Mouse (Mus musculus) B cell, adult 2 months (primary cell): ENCODE measurements at regions not wholly inside any gene's neighbourhood (a gene's known extent, or its start where the extent isn't known, plus 50 kb on each side); places are given as distances from the start of the nearest gene placed in this dataset.

ENCODE experiments used
- DNase-seq, 2 experiments: peaks; one replicate each; pipeline ENCODE4 v3.0.0; 2022

GRCm38 (mm10) chr13:102533784-102534183 is 159.6 kb upstream of the Cd180 start:
- DNase-seq = no peak

- peak; percentile 33 to 35 for DNase-seq
These were observed 155.7 kb upstream of the Cd180 start for GRCm38 (mm10) chr13:102537424-102538242.

GRCm38 (mm10) chr13:102540436-102540835 is 152.9 kb upstream of the Cd180 start:
- DNase-seq = no peak

GRCm38 (mm10) chr13:102544359-102545165 is 148.8 kb upstream of the Cd180 start:
- DNase-seq = no peak

- DNase-seq = no peak
These were observed 147.3 kb upstream of the Cd180 start for GRCm38 (mm10) chr13:102545845-102546615.

GRCm38 (mm10) chr13:102548252-102548651 is 145.1 kb upstream of the Cd180 start:
- DNase-seq = no peak

GRCm38 (mm10) chr13:102566846-102567572 is 126.3 kb upstream of the Cd180 start:
- no peak for DNase-seq

GRCm38 (mm10) chr13:102569580-102569979 is 123.8 kb upstream of the Cd180 start:
- no peak for DNase-seq

GRCm38 (mm10) chr13:102570286-102570685 is 123.1 kb upstream of the Cd180 start:
- DNase-seq = no peak

- no peak for DNase-seq
These were observed 120.0 kb upstream of the Cd180 start for GRCm38 (mm10) chr13:102573286-102573921.

GRCm38 (mm10) chr13:102576871-102577662 is 116.3 kb upstream of the Cd180 start:
- no peak for DNase-seq

- DNase-seq = no peak
These were observed 114.5 kb upstream of the Cd180 start for GRCm38 (mm10) chr13:102578811-102579210.

GRCm38 (mm10) chr13:102579638-102580037 is 113.7 kb upstream of the Cd180 start:
- no peak for DNase-seq

- no peak for DNase-seq
These were observed 109.2 kb upstream of the Cd180 start for GRCm38 (mm10) chr13:102583984-102584645.

- DNase-seq = no peak
These were observed 107.1 kb upstream of the Cd180 start for GRCm38 (mm10) chr13:102586215-102586614.

GRCm38 (mm10) chr13:102589680-102590435 is 103.5 kb upstream of the Cd180 start:
- DNase-seq = no peak

- DNase-seq = no peak
These were observed 101.4 kb upstream of the Cd180 start for GRCm38 (mm10) chr13:102591803-102592537.

- no peak for DNase-seq
These were observed 99.8 kb upstream of the Cd180 start for GRCm38 (mm10) chr13:102593405-102594200.
